Comparison of ENCODE assay signal across 8 mouse cellular contexts in the genomic region with DNA sequence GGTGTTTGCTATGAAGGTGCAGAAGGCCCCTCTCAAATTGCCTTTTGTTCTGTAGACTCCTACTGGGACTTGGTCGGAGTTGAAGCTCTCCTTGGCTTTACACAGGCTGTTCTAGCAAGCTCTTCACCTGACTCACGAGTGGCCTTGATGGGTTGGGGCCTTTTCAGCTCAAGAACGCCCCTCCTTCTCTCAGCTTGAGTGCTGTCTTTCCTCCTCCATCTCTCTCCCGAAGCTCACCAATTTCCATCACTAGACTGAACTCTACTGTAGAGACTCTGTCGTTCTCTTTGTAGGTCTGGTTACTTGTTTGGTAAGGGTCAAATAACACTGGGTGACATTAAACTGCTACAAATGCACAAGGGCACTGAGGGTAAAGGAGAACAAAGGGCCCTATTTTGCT. TPM values are rescaled to one million over a fixed set of nuclear protein-coding genes. Genes with fewer than 3 reads are reported as not detected.
DNase-seq lines count a peak whose midpoint lies in the region; ATAC-seq and TF ChIP-seq lines count a peak whose summit lies in the region.

No protein-coding gene starts in this region.

- H3K4me1 ChIP-seq in kidney, postnatal 0 days (replicated peaks; ENCODE audit: insufficient read depth, low read length), result peaks cover 7% of the 10 kb centered on the region; the same call in 1 of the 2 replicates
- H3K4me1 ChIP-seq in bone marrow macrophage, adult 2 months (ENCODE audit: control insufficient read depth, insufficient read depth, low read length), result peaks cover 7% of the 10 kb centered on the region
- peaks cover 18% of the 10 kb centered on the region for H3K4me1 ChIP-seq in hindbrain, embryonic 14.5 days (replicated peaks; ENCODE audit: control insufficient read depth, insufficient read depth, low read length)

- no peak for TF ChIP-seq CTCF in kidney, postnatal 0 days (IDR thresholded peaks at IDR 0.05; ENCODE audit: low read depth)
- no peak for TF ChIP-seq CTCF in bone marrow macrophage, adult 2 months (IDR thresholded peaks at IDR 0.05; ENCODE audit: low read depth, low read length)

- no peak for ATAC-seq in kidney, postnatal 0 days (replicated peaks; ENCODE audit: low FRiP score, low read depth)
- ATAC-seq in hindbrain, embryonic 14.5 days (ENCODE audit: low FRiP score), result no peak

- no peaks in the 10 kb centered on the region for H3K9me3 ChIP-seq in kidney, postnatal 0 days (replicated peaks; ENCODE audit: low read length)
- no peaks in the 10 kb centered on the region for H3K9me3 ChIP-seq in hindbrain, embryonic 14.5 days (ENCODE audit: control insufficient read depth, low read length)

- peak overlapping the region; percentile 81 for H3K27ac ChIP-seq in kidney, postnatal 0 days
- H3K27ac ChIP-seq in bone marrow macrophage, adult 2 months (ENCODE audit: insufficient read depth, low read depth, low read length), result no peak overlapping the region
- H3K27ac ChIP-seq in hindbrain, embryonic 14.5 days, result peak overlapping the region; percentile 94

- H3K9ac ChIP-seq in kidney, postnatal 0 days (ENCODE audit: low read depth, low read length), result peak overlapping the region; percentile 55
- peak overlapping the region; percentile 68 for H3K9ac ChIP-seq in hindbrain, embryonic 14.5 days

- WGBS in kidney, postnatal 0 days, result 72% methylated on average over 5 of the region's 5 CpGs
- WGBS in hindbrain, embryonic 14.5 days, result 74% methylated on average over 5 of the region's 5 CpGs

- no peaks in the 10 kb centered on the region for H3K36me3 ChIP-seq in kidney, postnatal 0 days (ENCODE audit: insufficient read depth, low read length)
- no peaks in the 10 kb centered on the region for H3K36me3 ChIP-seq in hindbrain, embryonic 14.5 days (replicated peaks; ENCODE audit: control insufficient read depth, insufficient read depth)

- peak overlapping the region; percentile 51 for H3K4me3 ChIP-seq in kidney, postnatal 0 days (replicated peaks; ENCODE audit: low read depth, low read length)
- H3K4me3 ChIP-seq in bone marrow macrophage, adult 2 months (ENCODE audit: insufficient read depth, low read length), result peak overlapping the region; percentile 62
- peak overlapping the region; percentile 51 for H3K4me3 ChIP-seq in hindbrain, embryonic 14.5 days (replicated peaks; ENCODE audit: low read length)

- TF ChIP-seq POLR2A in bone marrow macrophage, adult 2 months (IDR thresholded peaks at IDR 0.05; ENCODE audit: borderline replicate concordance, low read depth, low read length), result no peak

- H3K4me2 ChIP-seq in kidney, postnatal 0 days (ENCODE audit: low read length), result peak overlapping the region; percentile 60
- peak overlapping the region; percentile 69 for H3K4me2 ChIP-seq in hindbrain, embryonic 14.5 days (replicated peaks)

- no peak for DNase-seq in kidney, postnatal 0 days (ENCODE audit: low spot score)
- no peak for DNase-seq in kidney, adult 8-10 months
- no peak for DNase-seq in hindbrain, embryonic 14.5 days (ENCODE audit: low spot score)
- peak; percentile 50 for DNase-seq in neural tube, embryonic 10.5 days (ENCODE audit: extremely low spot score, low spot score)
- no peak for DNase-seq in gastrocnemius, postnatal 25 days
- no peak for DNase-seq in right cerebral cortex, postnatal 14 days
- no peak for DNase-seq in layer of hippocampus, postnatal 10 days (ENCODE audit: low spot score in 2 of 2)

- no peaks in the 10 kb centered on the region for H3K27me3 ChIP-seq in kidney, postnatal 0 days (ENCODE audit: insufficient read depth, low read length)
- H3K27me3 ChIP-seq in hindbrain, embryonic 14.5 days (ENCODE audit: control insufficient read depth, insufficient read depth, low read length), result no peaks in the 10 kb centered on the region

RNA-seq across cellular contexts. Expression of a gene that starts 0.7 kb away (rescaled TPM):
- polyA plus RNA-seq in kidney, postnatal 0 days (2015; fragmentation: Nextera tagmentation; extraction: Ambion mirVana), result 11.9 and 12.1 TPM in 2 replicates
- 2.3 and 4.4 TPM in 2 replicates for polyA plus RNA-seq in bone marrow macrophage, adult 2 months (2012; ENCODE audit: insufficient read depth, insufficient read length, missing spikeins)
- 12.2 and 13.7 TPM in 2 replicates for polyA plus RNA-seq in hindbrain, embryonic 14.5 days (2014; fragmentation: Nextera tagmentation; extraction: Ambion mirVana)
- 1 to 10 TPM; 1.4 to 2.1 TPM for total RNA-seq in gastrocnemius, postnatal 25 days (2021)
- 1 to 10 TPM; 5.7 to 7.0 TPM for total RNA-seq in layer of hippocampus, postnatal 10 days (2021)

RNA-seq across cellular contexts. Expression of a gene that starts 30.5 kb away (rescaled TPM):
- 1,049 and 1,099 TPM in 2 replicates for polyA plus RNA-seq in kidney, postnatal 0 days (2015; fragmentation: Nextera tagmentation; extraction: Ambion mirVana)
- polyA plus RNA-seq in bone marrow macrophage, adult 2 months (2012; ENCODE audit: insufficient read depth, insufficient read length, missing spikeins), result not detected in 2 replicates
- 346 and 418 TPM in 2 replicates for polyA plus RNA-seq in hindbrain, embryonic 14.5 days (2014; fragmentation: Nextera tagmentation; extraction: Ambion mirVana)
- 10 to 100 TPM; 10.5 to 19.9 TPM for total RNA-seq in gastrocnemius, postnatal 25 days (2021)
- total RNA-seq in layer of hippocampus, postnatal 10 days (2021), result 10 to 100 TPM; 77.2 to 86.6 TPM

RNA-seq across cellular contexts. Expression of a gene that starts 53.8 kb away (rescaled TPM):
- 0.53 and 0.55 TPM in 2 replicates for polyA plus RNA-seq in kidney, postnatal 0 days (2015; fragmentation: Nextera tagmentation; extraction: Ambion mirVana)
- not detected in 2 replicates for polyA plus RNA-seq in bone marrow macrophage, adult 2 months (2012; ENCODE audit: insufficient read depth, insufficient read length, missing spikeins)
- polyA plus RNA-seq in hindbrain, embryonic 14.5 days (2014; fragmentation: Nextera tagmentation; extraction: Ambion mirVana), result 0.78 and 0.96 TPM in 2 replicates
- not detected for total RNA-seq in gastrocnemius, postnatal 25 days (2021)
- not detected for total RNA-seq in layer of hippocampus, postnatal 10 days (2021)

Comparison
In these comparisons a context has a peak if more than half of its experiments do, and no peak if none do; other contexts are left out.
1. RNA of a gene that starts 30.5 kb away (polyA plus RNA-seq): 1,049 to 1,099 TPM in kidney, postnatal 0 days and 346 to 418 TPM in hindbrain, embryonic 14.5 days; not detected in bone marrow macrophage, adult 2 months; every median in the first group is over 100 times any median in the second.
2. Peak in every context shown above with its lines, with median percentiles within 50 percentile points of each other: H3K4me3 ChIP-seq.